Mouse (Mus musculus) lung, postnatal 0 days (tissue): ENCODE data around the gene Glis2.

Source experiments
- CTCF ChIP-seq: IDR thresholded peaks from 2 replicates; pipeline ENCODE4 v1.5.1; 2016; ENCODE audit warnings: antibody characterized with exemption, mild to moderate bottlenecking
- EP300 ChIP-seq: IDR thresholded peaks from 2 replicates; pipeline ENCODE4 v1.6.1; 2016; ENCODE audit warnings: antibody characterized with exemption, mild to moderate bottlenecking, control low read depth

DNA sequence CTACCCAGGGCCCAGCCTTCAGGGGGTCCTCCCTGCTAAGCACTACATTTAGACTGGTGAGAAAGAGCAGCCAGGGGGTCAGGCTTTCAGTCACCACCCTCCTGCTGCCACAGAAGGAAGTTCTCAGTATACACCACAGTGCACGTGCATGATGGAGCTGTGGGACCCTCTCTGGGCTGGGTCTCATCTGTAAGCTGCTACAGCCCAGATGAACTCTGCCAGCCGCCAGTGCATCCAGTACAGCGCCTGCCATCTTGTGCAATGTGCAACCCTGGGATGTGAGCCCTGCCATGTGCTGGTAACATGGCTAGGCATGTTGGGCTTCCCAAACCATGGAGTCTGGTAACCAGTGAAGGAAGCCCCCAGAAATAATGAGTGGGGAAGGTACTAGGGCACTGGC, 55.6 kb downstream of the Glis2 start:
- TF ChIP-seq EP300 (no peak), CTCF (no peak)
